Mouse (Mus musculus) embryo, embryonic 11.5 days (tissue): ENCODE data around the gene Fam71d.

ENCODE experiments used
- DNase-seq: peaks from one replicate; pipeline ENCODE4 v3.0.0-alpha.2; 2012; ENCODE audit warnings: low read depth, low spot score

Gene Fam71d

DNA sequence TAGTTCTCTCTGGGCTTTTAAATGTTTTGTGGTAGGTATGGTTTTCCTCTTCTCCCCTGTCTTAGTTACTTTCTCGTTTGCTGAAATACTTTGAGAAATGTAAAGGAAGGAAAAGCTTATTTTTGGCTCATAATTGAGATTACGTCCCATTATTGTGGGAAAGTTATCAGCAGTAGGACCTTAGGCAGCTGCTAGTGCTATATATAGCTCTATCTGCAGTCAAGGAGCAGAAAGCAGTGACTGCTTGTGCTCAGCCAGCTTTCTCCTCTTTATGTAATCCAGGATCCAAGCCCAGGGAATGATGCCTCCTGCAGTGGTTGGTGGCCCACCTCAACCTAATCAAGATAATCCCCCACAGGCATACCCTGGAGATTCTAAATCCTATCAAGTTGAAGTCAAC is 81.9 kb downstream of the Fam71d start:
- no peak for DNase-seq

DNA sequence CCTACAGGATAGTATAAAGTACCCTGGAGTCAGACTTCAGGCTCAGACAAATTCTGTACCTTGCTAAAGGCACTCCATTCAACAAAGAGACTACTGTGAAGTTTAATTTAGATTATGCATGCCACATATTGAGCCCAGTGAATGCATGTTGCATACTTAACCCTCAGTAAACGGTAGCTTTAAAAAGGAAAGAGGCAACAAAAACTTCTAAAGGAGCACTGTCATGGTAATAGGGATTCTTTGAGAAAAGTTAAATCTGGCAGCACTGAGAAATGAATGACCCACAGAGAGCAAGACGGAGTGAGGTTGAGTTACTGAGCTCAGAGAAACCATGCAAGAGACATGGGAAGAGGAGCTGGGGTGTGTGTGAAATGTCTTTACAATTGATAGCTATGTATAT is 86.6 kb downstream of the Fam71d start:
- no peak for DNase-seq

DNA sequence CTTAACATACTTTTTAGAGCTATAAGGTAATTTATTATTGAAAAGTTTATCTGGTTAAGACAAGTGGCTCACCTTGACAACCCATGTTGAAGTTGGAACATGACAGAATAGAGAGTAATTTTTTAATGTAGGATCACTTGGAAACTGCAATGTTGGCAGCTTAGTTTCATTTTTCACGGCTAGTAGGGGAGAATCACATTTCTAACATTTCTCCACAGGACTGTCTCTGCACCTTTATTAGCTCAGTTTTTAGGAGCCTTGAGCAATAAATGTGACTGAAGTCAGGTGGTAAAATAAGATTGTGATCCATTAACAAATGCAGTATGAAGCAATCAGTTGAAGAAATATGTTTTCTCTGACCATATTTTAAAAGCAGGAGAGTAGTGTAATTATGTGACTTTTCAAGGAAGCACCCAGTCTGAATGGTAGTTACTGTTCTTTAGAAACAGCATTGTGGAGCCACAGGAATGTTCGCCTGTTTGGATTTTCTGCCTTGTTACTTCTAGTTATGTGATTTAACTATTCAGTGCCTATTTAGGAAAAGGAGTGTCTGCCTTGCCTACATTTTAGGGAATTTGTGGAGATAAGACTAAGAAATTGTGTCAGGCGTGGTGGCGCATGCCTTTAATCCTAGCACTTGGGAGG is 87.2 kb downstream of the Fam71d start:
- DNase-seq, result no peak
